Mouse (Mus musculus): Measurements from ENCODE around the gene Smbd1. TPM values are rescaled to one million over a fixed set of nuclear protein-coding genes. Genes with fewer than 3 reads are reported as not detected.
A peak's percentile ranks its signal among the peaks of the same experiment; 100 is the strongest.

The Smbd1 gene
- total RNA-seq, 2 experiments from 2014 or later: not detected

- Histone ChIP-seq H3K27ac (no peak overlapping the region), H3K4me3 (no peak overlapping the region)
- no peak for DNase-seq (ENCODE audit: low spot score in 2 of 2)
- no peak for TF ChIP-seq CTCF (conservative IDR thresholded peaks at IDR 0.05)
Observed at GRCm38 (mm10) chr16:32823487-32823886, 13.2 kb upstream of the Smbd1 start.

GRCm38 (mm10) chr16:32822881-32823280, 12.6 kb upstream of the Smbd1 start:
- Histone ChIP-seq H3K27ac (no peak overlapping the region), H3K4me3 (no peak overlapping the region)
- no peak for TF ChIP-seq CTCF (conservative IDR thresholded peaks at IDR 0.05)
- no peak for DNase-seq (ENCODE audit: low spot score in 2 of 2)

GRCm38 (mm10) chr16:32822450-32822827, 12.2 kb upstream of the Smbd1 start:
- TF ChIP-seq CTCF (conservative IDR thresholded peaks at IDR 0.05): no peak
- no peak overlapping the region for H3K4me3 ChIP-seq
- H3K27ac ChIP-seq: no peak overlapping the region
- no peak for DNase-seq (ENCODE audit: low spot score in 2 of 2)

- no peak overlapping the region for H3K4me3 ChIP-seq
- no peak for DNase-seq (ENCODE audit: low spot score in 2 of 2)
- no peak for TF ChIP-seq CTCF (conservative IDR thresholded peaks at IDR 0.05)
- no peak overlapping the region for H3K27ac ChIP-seq
Observed at GRCm38 (mm10) chr16:32821772-32822449, 11.6 kb upstream of the Smbd1 start.

- DNase-seq (ENCODE audit: low spot score in 2 of 2): no peak
- H3K4me3 ChIP-seq: no peak overlapping the region
- no peak overlapping the region for H3K27ac ChIP-seq
- no peak for TF ChIP-seq CTCF (conservative IDR thresholded peaks at IDR 0.05)
Observed at GRCm38 (mm10) chr16:32818441-32818840, 8.2 kb upstream of the Smbd1 start.

GRCm38 (mm10) chr16:32818036-32818435, 7.8 kb upstream of the Smbd1 start:
- H3K27ac ChIP-seq: no peak overlapping the region

GRCm38 (mm10) chr16:32815160-32815605, 4.9 kb upstream of the Smbd1 start:
- no peak overlapping the region for H3K27ac ChIP-seq
- H3K4me3 ChIP-seq: peak overlapping the region; percentile 40
- no peak for DNase-seq (ENCODE audit: low spot score in 2 of 2)
- no peak for TF ChIP-seq CTCF (conservative IDR thresholded peaks at IDR 0.05)

More at GRCm38 (mm10) chr16:32818036-32818435, 7.8 kb upstream of the Smbd1 start:
- no peak overlapping the region for H3K4me3 ChIP-seq
- TF ChIP-seq CTCF (conservative IDR thresholded peaks at IDR 0.05): no peak
- no peak for DNase-seq (ENCODE audit: low spot score in 2 of 2)

GRCm38 (mm10) chr16:32814539-32814938, 4.3 kb upstream of the Smbd1 start:
- Histone ChIP-seq H3K4me3 (peak overlapping the region; percentile 40), H3K27ac (no peak overlapping the region)
- DNase-seq (ENCODE audit: low spot score in 2 of 2): no peak
- TF ChIP-seq CTCF (conservative IDR thresholded peaks at IDR 0.05): no peak

- no peak for TF ChIP-seq CTCF (conservative IDR thresholded peaks at IDR 0.05)
- H3K4me3 ChIP-seq: no peak overlapping the region
- no peak overlapping the region for H3K27ac ChIP-seq
- no peak for DNase-seq (ENCODE audit: low spot score in 2 of 2)
Observed at GRCm38 (mm10) chr16:32813771-32814170, 3.5 kb upstream of the Smbd1 start.

GRCm38 (mm10) chr16:32813362-32813761, 3.1 kb upstream of the Smbd1 start:
- no peak for DNase-seq (ENCODE audit: low spot score in 2 of 2)
- Histone ChIP-seq H3K27ac (no peak overlapping the region), H3K4me3 (no peak overlapping the region; the same call in 1 of the 2 replicates)
- TF ChIP-seq CTCF (conservative IDR thresholded peaks at IDR 0.05): no peak

- peak; percentile 70 to 85 for DNase-seq (ENCODE audit: low spot score in 2 of 2)
- TF ChIP-seq CTCF (conservative IDR thresholded peaks at IDR 0.05): peak; percentile 86
- H3K27ac ChIP-seq: no peak overlapping the region
- H3K4me3 ChIP-seq: no peak overlapping the region; the same call in 1 of the 2 replicates
Observed at GRCm38 (mm10) chr16:32812888-32813361, 2.6 kb upstream of the Smbd1 start.

- no peak overlapping the region for H3K4me3 ChIP-seq
- TF ChIP-seq CTCF (conservative IDR thresholded peaks at IDR 0.05): no peak
- H3K27ac ChIP-seq: no peak overlapping the region
- no peak for DNase-seq (ENCODE audit: low spot score in 2 of 2)
Observed at GRCm38 (mm10) chr16:32807408-32808185, 2.7 kb downstream of the Smbd1 start.

GRCm38 (mm10) chr16:32805151-32805550, 5.1 kb downstream of the Smbd1 start:
- H3K27ac ChIP-seq: no peak overlapping the region
- DNase-seq (ENCODE audit: low spot score in 2 of 2): no peak
- no peak for TF ChIP-seq CTCF (conservative IDR thresholded peaks at IDR 0.05)
- no peak overlapping the region for H3K4me3 ChIP-seq

Data from layer of hippocampus, adult 2 months (tissue).